Mouse (Mus musculus) spleen, postnatal 36 days (tissue): Measurements from ENCODE around the gene Nxpe5.

Experiments
- DNase-seq, 2 experiments: peaks; one replicate each; pipeline ENCODE4 v3.0.0; 2022; ENCODE audit warnings: low spot score in 2 of 2, mixed read lengths in 1 of 2

The Nxpe5 gene

GRCm38 (mm10) chr5:138277994-138278393 is 52.3 kb downstream of the Nxpe5 start:
- DNase-seq, result no peak

- DNase-seq, result peak; percentile 83 to 88
Observed at GRCm38 (mm10) chr5:138279585-138280424, 54.1 kb downstream of the Nxpe5 start, which contains the start of the genes Gm43720, Gpc2 and Stag3. TSS of gene Gm43720 (minus strand) at chr5:138279958. TSS of gene Gpc2 (minus strand) at chr5:138280005. TSS of gene Stag3 (plus strand) at chr5:138280240.

- DNase-seq, result no peak
Observed at GRCm38 (mm10) chr5:138280425-138280768, 54.7 kb downstream of the Nxpe5 start.

GRCm38 (mm10) chr5:138280829-138281228 is 55.1 kb downstream of the Nxpe5 start:
- no peak for DNase-seq

GRCm38 (mm10) chr5:138281798-138282197 is 56.1 kb downstream of the Nxpe5 start:
- no peak for DNase-seq

- no peak for DNase-seq
Observed at GRCm38 (mm10) chr5:138283540-138283939, 57.8 kb downstream of the Nxpe5 start.

GRCm38 (mm10) chr5:138287861-138288260 is 62.2 kb downstream of the Nxpe5 start:
- DNase-seq, result no peak

- no peak for DNase-seq
Observed at GRCm38 (mm10) chr5:138291638-138292037, 65.9 kb downstream of the Nxpe5 start.

- DNase-seq, result no peak
Observed at GRCm38 (mm10) chr5:138294158-138294557, 68.5 kb downstream of the Nxpe5 start.

GRCm38 (mm10) chr5:138299613-138300012 is 73.9 kb downstream of the Nxpe5 start:
- no peak for DNase-seq
